Mouse (Mus musculus) lung, adult 2 months (tissue): ENCODE measurements around the gene Tmem132b. TPM values are rescaled to one million over a fixed set of nuclear protein-coding genes. Genes with fewer than 3 reads are reported as not detected.

ENCODE experiments used
- DNase-seq: peaks from one replicate; pipeline ENCODE4 v3.0.0; 2022
- H3K4me1 ChIP-seq: fragments of 200-500 bp; 2 replicates; pipeline ENCODE4 v1.6.1; 2011; ENCODE audit warnings: low read length; ENCODE audit not compliant: control insufficient read depth, insufficient read depth
- H3K4me3 ChIP-seq: fragments of 200-500 bp; replicated peaks from 2 replicates; pipeline ENCODE3; 2011; ENCODE audit warnings: low read depth, mild to moderate bottlenecking, control low read depth, low read length; ENCODE audit errors: extremely low read depth
- CTCF ChIP-seq: fragments of 200-500 bp; IDR thresholded peaks from 2 replicates; pipeline ENCODE4 v1.5.1; 2011; ENCODE audit warnings: mild to moderate bottlenecking, low read length, control low read depth; ENCODE audit not compliant: insufficient read depth
- POLR2A ChIP-seq: fragments of 200-500 bp; IDR thresholded peaks from 2 replicates; pipeline ENCODE4 v1.6.1; 2011; ENCODE audit warnings: low read depth, mild to moderate bottlenecking, control low read depth, low read length, borderline replicate concordance; ENCODE audit errors: extremely low read depth
- WGBS: fragments of 180-500 bp; shearing (Covaris S2); methylation state at CpG from one replicate; pipeline ENCODE4 v1.1.7; 2018; 5-methylcytosine and 5-hydroxymethylcytosine counted together
- polyA plus RNA-seq: library from polyadenylated mRNA; depleted of rRNA; stranded (reverse); fragments of >200 nt; gene quantifications from 2 replicates; pipeline ENCODE4 v1.2.3, GENCODE M21; 2012

Tmem132b gene
- polyA plus RNA-seq, 1 experiment: 0.18 TPM

DNA sequence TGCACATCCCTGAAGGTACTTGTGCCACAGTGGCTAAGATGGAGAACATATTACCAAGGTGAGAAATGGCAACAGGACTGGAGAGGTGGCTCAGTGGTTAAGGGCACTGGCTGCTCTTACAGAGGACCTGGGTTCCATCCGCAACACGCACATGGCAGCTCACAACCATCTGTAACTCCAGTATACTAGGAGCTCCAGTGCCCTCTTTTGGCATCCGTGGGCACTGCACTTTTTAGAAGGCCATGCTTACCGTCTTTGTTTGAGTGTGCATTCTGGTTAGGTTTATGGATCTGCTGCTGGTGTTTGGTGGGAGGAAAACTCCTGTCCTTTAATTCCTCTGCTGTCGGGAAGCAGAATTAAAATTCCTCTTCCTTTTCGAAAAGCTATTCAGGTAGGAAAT is 116.7 kb downstream of the Tmem132b start:
- Histone ChIP-seq H3K4me1 (no peaks in the 10 kb centered on the region), H3K4me3 (no peak overlapping the region)
- WGBS: 75% methylated on average over 6 of the region's 6 CpGs
- DNase-seq: no peak
- TF ChIP-seq CTCF (no peak), POLR2A (no peak)

DNA sequence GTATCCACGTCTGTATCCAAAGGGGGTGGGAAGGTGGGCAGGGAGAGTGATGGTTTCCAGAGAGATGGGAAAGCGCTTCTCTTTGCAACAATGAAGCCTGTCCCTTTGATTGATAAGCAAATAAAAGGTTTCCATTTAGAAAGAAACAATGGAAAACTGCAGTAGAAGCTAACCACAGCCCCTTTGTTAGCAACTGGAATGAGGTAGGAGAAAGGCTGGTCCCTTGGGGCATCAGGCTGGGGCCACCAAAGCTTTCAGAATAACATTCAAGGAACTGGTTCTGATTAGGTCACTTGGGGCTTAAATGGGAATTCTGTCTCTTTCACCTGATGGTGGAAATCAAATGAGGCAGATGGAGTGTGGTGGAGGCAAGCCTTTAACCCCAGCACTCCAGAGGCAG is 118.4 kb downstream of the Tmem132b start:
- Histone ChIP-seq H3K4me1 (no peaks in the 10 kb centered on the region), H3K4me3 (no peak overlapping the region)
- DNase-seq: no peak
- WGBS: 32% methylated on average over 2 of the region's 2 CpGs
- TF ChIP-seq CTCF (no peak), POLR2A (no peak)

DNA sequence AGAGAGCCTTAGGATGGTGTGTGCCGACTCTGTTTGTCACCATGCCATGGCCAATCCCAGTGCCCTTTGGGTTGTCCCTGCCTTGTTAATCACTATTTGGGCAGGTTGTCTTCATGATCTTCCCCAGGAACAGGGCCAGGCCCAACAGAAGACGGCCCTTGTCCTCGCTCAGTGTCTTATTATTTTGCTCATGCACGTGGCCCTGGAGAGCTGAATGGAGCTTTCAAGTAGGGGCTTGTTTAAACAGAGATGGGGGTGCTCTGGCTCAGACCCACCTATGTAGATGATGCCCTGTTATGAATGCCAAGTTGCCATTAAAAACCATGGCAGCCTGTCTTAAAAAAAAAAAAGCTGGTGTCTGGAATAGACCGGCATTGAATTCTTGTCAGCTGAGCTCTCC is 126.5 kb downstream of the Tmem132b start:
- no peak overlapping the region for H3K4me3 ChIP-seq
- WGBS: 80% methylated on average over 5 of the region's 5 CpGs
- no peak for TF ChIP-seq CTCF
- TF ChIP-seq POLR2A: no peak
- no peak for DNase-seq
- no peaks in the 10 kb centered on the region for H3K4me1 ChIP-seq

DNA sequence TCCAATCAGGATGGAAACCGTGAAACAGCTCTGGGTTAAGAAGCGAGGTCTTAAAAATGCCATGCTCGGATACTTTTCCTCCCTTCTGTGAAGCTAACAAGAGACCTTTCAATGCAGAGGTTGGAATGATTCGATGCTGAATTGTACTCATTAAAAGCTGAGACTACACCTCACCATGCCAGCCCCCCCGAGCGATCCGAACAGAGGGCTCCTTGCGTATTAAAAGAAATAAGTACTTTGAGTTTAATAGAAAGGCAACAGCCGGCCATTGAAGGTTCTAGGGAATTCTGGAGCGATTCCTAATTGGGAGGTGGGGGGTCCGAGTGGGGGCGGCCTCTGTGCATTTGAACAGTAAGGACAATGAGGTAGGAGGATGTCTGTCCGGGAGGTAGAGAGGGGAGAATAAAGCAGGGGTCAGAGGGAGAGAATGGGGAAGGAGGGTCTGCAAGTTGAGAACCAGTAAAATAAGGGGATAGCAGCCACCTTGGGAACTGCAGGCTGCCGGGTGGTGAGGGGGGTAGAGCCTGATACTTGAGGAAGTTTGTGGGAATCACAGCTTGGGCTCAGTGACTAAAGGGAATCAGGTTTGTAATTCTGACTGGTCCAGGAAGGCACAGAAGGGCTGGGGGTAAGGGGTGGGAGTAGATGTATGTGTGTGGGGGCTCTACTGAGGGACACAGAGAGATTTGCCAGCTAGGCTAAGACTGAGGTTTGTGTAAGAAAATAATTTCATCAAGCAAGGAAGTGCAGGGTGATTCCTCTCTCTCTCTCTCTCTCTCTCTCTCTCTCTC is 127.6 kb downstream of the Tmem132b start:
- Histone ChIP-seq H3K4me3 (no peak overlapping the region), H3K4me1 (no peaks in the 10 kb centered on the region)
- WGBS: 66% methylated on average over 14 of the region's 14 CpGs
- DNase-seq: no peak
- TF ChIP-seq POLR2A (no peak), CTCF (no peak)

DNA sequence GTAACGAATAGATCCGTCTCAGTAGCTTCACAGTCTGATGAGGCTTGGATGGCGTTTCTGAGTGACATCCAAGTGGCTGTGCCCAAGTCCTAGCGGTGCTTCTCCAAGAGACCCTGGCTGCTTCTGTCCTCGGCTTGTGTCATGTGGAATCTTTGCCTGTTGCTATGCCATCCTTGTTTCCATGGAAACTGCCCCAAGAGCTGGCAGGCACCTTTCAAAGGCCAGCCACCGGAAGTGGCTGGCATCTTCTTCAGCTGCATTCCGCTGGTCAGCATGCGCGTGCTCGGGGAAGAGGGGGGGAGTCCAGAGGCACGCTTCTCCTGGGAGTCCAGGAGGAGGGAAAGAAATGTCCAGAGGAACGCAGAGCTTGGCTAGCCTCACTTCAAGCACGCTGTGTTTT is 144.0 kb downstream of the Tmem132b start:
- TF ChIP-seq CTCF (no peak), POLR2A (no peak)
- no peaks in the 10 kb centered on the region for H3K4me1 ChIP-seq
- H3K4me3 ChIP-seq: no peak overlapping the region
- 38% methylated on average over 13 of the region's 13 CpGs for WGBS
- no peak for DNase-seq

DNA sequence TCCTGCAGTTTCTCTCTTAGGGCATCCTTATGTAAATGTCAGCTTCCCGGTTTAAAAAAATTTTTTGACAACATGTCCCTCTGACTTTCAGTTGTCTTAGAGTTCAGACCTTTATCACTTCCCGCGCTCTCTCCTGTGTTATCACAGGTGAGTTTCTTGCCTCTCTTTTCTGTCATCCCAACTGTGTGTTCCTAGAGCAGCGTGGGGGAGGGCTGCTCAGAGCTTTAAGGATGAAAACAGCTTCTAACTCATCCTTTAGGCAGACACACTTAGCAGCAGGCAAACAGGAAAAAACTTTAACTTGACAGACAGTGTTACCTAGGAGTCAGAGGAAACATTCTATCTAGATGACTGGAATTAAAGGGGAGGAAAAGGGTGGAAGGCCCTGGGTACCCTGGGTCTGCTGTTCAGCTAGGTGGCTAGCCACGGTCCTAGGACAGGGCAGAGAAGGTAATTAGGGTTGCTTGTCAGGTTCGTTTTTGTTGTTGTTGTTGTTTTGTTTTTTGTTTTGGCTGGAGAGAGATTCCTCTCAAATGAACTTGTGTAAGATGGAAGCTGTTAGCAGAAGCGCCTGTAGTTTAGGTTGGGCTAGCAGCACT is 144.6 kb downstream of the Tmem132b start:
- TF ChIP-seq POLR2A: no peak
- no peak for TF ChIP-seq CTCF
- WGBS: 52% methylated on average over 7 of the region's 7 CpGs
- Histone ChIP-seq H3K4me1 (no peaks in the 10 kb centered on the region), H3K4me3 (no peak overlapping the region)
- no peak for DNase-seq

DNA sequence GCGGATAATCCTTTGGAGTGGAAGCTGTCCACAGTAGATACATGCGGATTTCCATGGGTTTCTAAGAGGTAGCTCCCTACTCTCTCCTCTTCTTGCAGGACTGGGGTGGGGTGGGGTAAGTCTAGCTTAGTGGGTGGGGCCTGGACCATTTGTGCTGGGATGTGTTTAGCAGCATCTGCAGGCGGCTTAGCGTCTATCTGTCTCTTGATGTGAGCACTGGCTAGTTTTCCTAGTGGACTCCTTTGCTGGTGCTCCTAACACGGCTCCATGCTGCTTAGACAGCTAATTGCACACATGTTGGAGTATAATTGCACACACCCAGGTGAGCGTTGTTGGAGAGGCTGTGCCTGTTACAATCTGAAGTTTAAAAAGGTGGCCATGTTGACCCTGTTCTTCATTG is 149.3 kb downstream of the Tmem132b start:
- no peak for DNase-seq
- TF ChIP-seq POLR2A (no peak), CTCF (no peak)
- Histone ChIP-seq H3K4me1 (no peaks in the 10 kb centered on the region), H3K4me3 (no peak overlapping the region)
- 89% methylated on average over 6 of the region's 6 CpGs for WGBS

DNA sequence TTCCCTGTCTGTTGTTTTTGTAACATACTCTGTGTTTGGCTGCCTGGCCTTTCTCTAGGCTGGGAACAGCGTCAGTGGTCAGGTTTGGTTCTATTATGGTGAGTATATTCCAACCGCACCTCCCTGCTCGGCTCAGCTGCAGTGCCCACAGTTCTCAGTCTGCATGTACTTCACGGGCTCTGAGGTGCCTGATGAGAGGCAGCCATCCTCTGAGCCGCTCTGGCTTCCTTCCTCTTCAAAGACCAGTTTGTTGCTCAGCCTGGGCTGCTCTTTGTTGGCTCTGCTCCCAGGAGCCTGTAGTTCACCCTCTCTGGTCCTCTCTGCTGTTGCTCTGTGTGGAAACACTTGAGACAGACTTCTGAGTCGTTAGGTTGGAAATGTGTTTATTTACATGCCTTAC is 151.9 kb downstream of the Tmem132b start:
- DNase-seq: no peak
- Histone ChIP-seq H3K4me1 (no peaks in the 10 kb centered on the region), H3K4me3 (no peak overlapping the region)
- WGBS: 50% methylated on average over 6 of the region's 6 CpGs
- TF ChIP-seq CTCF (no peak), POLR2A (no peak)

DNA sequence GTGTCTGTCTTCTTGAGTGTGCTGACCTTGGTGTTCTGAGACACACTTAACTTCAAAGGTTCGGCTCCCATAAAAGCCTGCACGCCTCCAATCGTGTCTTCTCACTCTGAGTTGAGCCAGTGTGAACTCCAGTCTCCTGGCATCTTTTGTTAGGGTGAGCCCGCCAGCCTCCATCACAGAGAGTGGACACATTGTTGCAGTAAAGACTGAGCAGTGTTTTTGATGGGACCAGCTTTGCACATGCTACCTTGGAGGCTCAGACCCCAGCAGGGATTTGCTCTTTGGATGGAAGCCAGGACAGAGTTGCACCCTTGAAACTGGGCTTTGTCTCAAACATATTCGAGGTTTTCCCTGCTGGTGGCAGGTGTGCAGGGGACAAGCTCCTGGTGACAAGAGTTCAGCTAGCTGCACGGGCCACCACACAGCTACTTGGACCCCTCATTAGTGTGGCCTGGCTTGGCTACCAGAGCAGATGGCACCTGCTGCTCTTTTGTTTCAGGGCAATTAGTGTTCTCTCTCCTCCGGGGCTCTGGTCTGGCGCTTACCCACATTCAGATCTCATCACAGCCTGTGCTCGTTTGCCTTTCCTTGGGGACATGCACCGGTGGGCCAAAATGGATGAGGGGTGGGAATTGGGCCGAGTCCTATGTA is 154.2 kb downstream of the Tmem132b start:
- TF ChIP-seq POLR2A (no peak), CTCF (no peak)
- H3K4me1 ChIP-seq: no peaks in the 10 kb centered on the region
- no peak overlapping the region for H3K4me3 ChIP-seq
- 77% methylated on average over 11 of the region's 11 CpGs for WGBS
- DNase-seq: no peak
